Mouse (Mus musculus) heart, embryonic 12.5 days (tissue): ENCODE results near the gene Ttc39b. TPM values are rescaled to one million over a fixed set of nuclear protein-coding genes. Genes with fewer than 3 reads are reported as not detected.

Source experiments
- ATAC-seq: fragments of 200-750 bp; cut with Nextera tagmentation; 2 replicates; pipeline ENCODE4 v1.8.0; 2017; ENCODE audit warnings: moderate TSS enrichment, moderate library complexity; ENCODE audit not compliant: insufficient number of reproducible peaks, low FRiP score
- H3K27ac ChIP-seq: fragments of 300-500 bp; sonication (generic); 2 replicates; pipeline ENCODE4 v1.5.1; 2016; ENCODE audit warnings: mild to moderate bottlenecking, moderate library complexity; ENCODE audit not compliant: poor library complexity, severe bottlenecking
- H3K27me3 ChIP-seq: fragments of 300-500 bp; sonication (generic); replicated peaks from 2 replicates; pipeline ENCODE4 v1.6.1; 2016; ENCODE audit warnings: mild to moderate bottlenecking, moderate library complexity
- H3K36me3 ChIP-seq: fragments of 300-500 bp; sonication (generic); 2 replicates; pipeline ENCODE4 v1.6.1; 2016; ENCODE audit warnings: mild to moderate bottlenecking, moderate library complexity
- H3K4me1 ChIP-seq: fragments of 300-500 bp; sonication (generic); replicated peaks from 2 replicates; pipeline ENCODE4 v1.6.1; 2016; ENCODE audit warnings: mild to moderate bottlenecking
- H3K4me2 ChIP-seq: fragments of 300-500 bp; sonication (generic); 2 replicates; pipeline ENCODE4 v1.6.1; 2016; ENCODE audit warnings: mild to moderate bottlenecking, moderate library complexity
- H3K4me3 ChIP-seq: fragments of 300-500 bp; sonication (generic); 2 replicates; pipeline ENCODE4 v1.5.1; 2016; ENCODE audit warnings: mild to moderate bottlenecking
- H3K9ac ChIP-seq: fragments of 300-500 bp; sonication (generic); 2 replicates; pipeline ENCODE4 v1.6.1; 2016; ENCODE audit warnings: mild to moderate bottlenecking, moderate library complexity
- H3K9me3 ChIP-seq: fragments of 300-500 bp; sonication (generic); replicated peaks from 2 replicates; pipeline ENCODE4 v1.6.1; 2016; ENCODE audit warnings: mild to moderate bottlenecking, moderate library complexity
- WGBS: fragments of 180-500 bp; shearing (Covaris S2); methylation state at CpG from one replicate; pipeline ENCODE4 v1.1.7; 2016; 5-methylcytosine and 5-hydroxymethylcytosine counted together
- polyA plus RNA-seq: library from polyadenylated mRNA; unstranded; fragments of >200 nt; fragmentation: Nextera tagmentation; extraction: Ambion mirVana; gene quantifications from 2 replicates; pipeline ENCODE4 v1.2.1, GENCODE M21; 2016

Gene Ttc39b
- polyA plus RNA-seq, 1 experiment from 2014 or later: 2.2 TPM

GRCm38 (mm10) chr4:83305099-83305498, 19.0 kb downstream of the Ttc39b start:
- no peak for ATAC-seq
- 81% methylated on average over 2 of the region's 2 CpGs for WGBS
- Histone ChIP-seq H3K9ac (no peak overlapping the region), H3K27ac (no peak overlapping the region), H3K36me3 (no peaks in the 10 kb centered on the region), H3K4me1 (peaks cover 31% of the 10 kb centered on the region), H3K4me2 (no peak overlapping the region), H3K9me3 (no peaks in the 10 kb centered on the region), H3K4me3 (no peak overlapping the region), H3K27me3 (no peaks in the 10 kb centered on the region)

- Histone ChIP-seq H3K27me3 (no peaks in the 10 kb centered on the region), H3K4me1 (peaks cover 17% of the 10 kb centered on the region), H3K9me3 (no peaks in the 10 kb centered on the region), H3K9ac (no peak overlapping the region), H3K27ac (no peak overlapping the region), H3K36me3 (no peaks in the 10 kb centered on the region), H3K4me2 (peak overlapping the region; percentile 30; the same call in 1 of the 2 replicates), H3K4me3 (no peak overlapping the region)
- 29% methylated on average over 13 of the region's 13 CpGs for WGBS
- no peak; the same call in 1 of the 2 replicates for ATAC-seq
Observed at GRCm38 (mm10) chr4:83302887-83303827, 20.9 kb downstream of the Ttc39b start.

- no peaks in the 10 kb centered on the region for H3K36me3 ChIP-seq
- no peak for ATAC-seq
- no peak overlapping the region for H3K4me3 ChIP-seq
- no peaks in the 10 kb centered on the region for H3K9me3 ChIP-seq
- no peaks in the 10 kb centered on the region for H3K27me3 ChIP-seq
- H3K4me1 ChIP-seq: peaks cover 9% of the 10 kb centered on the region
- no peak overlapping the region for H3K4me2 ChIP-seq
- no peak overlapping the region for H3K9ac ChIP-seq
- no peak overlapping the region for H3K27ac ChIP-seq
- 87% methylated on average over 16 of the region's 16 CpGs for WGBS
Observed at GRCm38 (mm10) chr4:83302123-83302737, 21.8 kb downstream of the Ttc39b start.

GRCm38 (mm10) chr4:83301713-83302112, 22.3 kb downstream of the Ttc39b start:
- Histone ChIP-seq H3K9ac (no peak overlapping the region), H3K4me2 (no peak overlapping the region), H3K36me3 (no peaks in the 10 kb centered on the region), H3K27me3 (no peaks in the 10 kb centered on the region), H3K4me1 (peaks cover 8% of the 10 kb centered on the region), H3K9me3 (no peaks in the 10 kb centered on the region), H3K27ac (no peak overlapping the region), H3K4me3 (no peak overlapping the region)
- no peak for ATAC-seq
- WGBS: 91% methylated on average over 1 of the region's 1 CpGs

- WGBS: 3% methylated on average over 12 of the region's 12 CpGs
- ATAC-seq: no peak
- Histone ChIP-seq H3K9ac (peak overlapping the region; percentile 59), H3K9me3 (no peaks in the 10 kb centered on the region), H3K27ac (no peak overlapping the region), H3K4me1 (0 out of 2 replicates have a peak, but pooled peaks cover 4% of the 10 kb centered on the region), H3K36me3 (no peaks in the 10 kb centered on the region), H3K27me3 (no peaks in the 10 kb centered on the region), H3K4me3 (peak overlapping the region; percentile 48), H3K4me2 (peak overlapping the region; percentile 86)
Observed at GRCm38 (mm10) chr4:83284768-83285350, 39.2 kb downstream of the Ttc39b start.

GRCm38 (mm10) chr4:83283973-83284767, 39.9 kb downstream of the Ttc39b start:
- H3K4me2 ChIP-seq: peak overlapping the region; percentile 86
- no peaks in the 10 kb centered on the region for H3K36me3 ChIP-seq
- no peak for ATAC-seq
- no peaks in the 10 kb centered on the region for H3K9me3 ChIP-seq
- H3K9ac ChIP-seq: peak overlapping the region; percentile 59
- H3K27ac ChIP-seq: no peak overlapping the region
- H3K4me3 ChIP-seq: peak overlapping the region; percentile 48
- H3K27me3 ChIP-seq: no peaks in the 10 kb centered on the region
- 20% methylated on average over 19 of the region's 19 CpGs for WGBS
- H3K4me1 ChIP-seq: 0 out of 2 replicates have a peak, but pooled peaks cover 4% of the 10 kb centered on the region

- no peak for ATAC-seq
- no peaks in the 10 kb centered on the region for H3K27me3 ChIP-seq
- WGBS: 57% methylated on average over 6 of the region's 6 CpGs
Observed at GRCm38 (mm10) chr4:83282424-83282823, 41.6 kb downstream of the Ttc39b start.

GRCm38 (mm10) chr4:83279236-83279635, 44.8 kb downstream of the Ttc39b start:
- H3K27me3 ChIP-seq: no peaks in the 10 kb centered on the region
- no peak overlapping the region for H3K4me2 ChIP-seq
- no peaks in the 10 kb centered on the region for H3K9me3 ChIP-seq
- H3K4me1 ChIP-seq: 0 out of 2 replicates have a peak, but pooled peaks cover 2% of the 10 kb centered on the region
- H3K36me3 ChIP-seq: no peaks in the 10 kb centered on the region
- no peak overlapping the region for H3K27ac ChIP-seq
- 82% methylated on average over 7 of the region's 7 CpGs for WGBS
- H3K9ac ChIP-seq: no peak overlapping the region
- no peak overlapping the region for H3K4me3 ChIP-seq
- ATAC-seq: no peak

More at GRCm38 (mm10) chr4:83282424-83282823, 41.6 kb downstream of the Ttc39b start:
- Histone ChIP-seq H3K9me3 (no peaks in the 10 kb centered on the region), H3K9ac (no peak overlapping the region), H3K27ac (no peak overlapping the region), H3K4me3 (no peak overlapping the region), H3K4me2 (no peak overlapping the region), H3K36me3 (no peaks in the 10 kb centered on the region), H3K4me1 (0 out of 2 replicates have a peak, but pooled peaks cover 4% of the 10 kb centered on the region)

- Histone ChIP-seq H3K9ac (no peak overlapping the region), H3K36me3 (no peaks in the 10 kb centered on the region), H3K4me2 (no peak overlapping the region), H3K27ac (no peak overlapping the region), H3K4me3 (no peak overlapping the region), H3K27me3 (no peaks in the 10 kb centered on the region), H3K4me1 (no peaks in the 10 kb centered on the region), H3K9me3 (no peaks in the 10 kb centered on the region)
- WGBS: 72% methylated on average over 2 of the region's 2 CpGs
- ATAC-seq: no peak
Observed at GRCm38 (mm10) chr4:83274241-83274640, 49.8 kb downstream of the Ttc39b start.

GRCm38 (mm10) chr4:83273616-83274050, 50.4 kb downstream of the Ttc39b start:
- Histone ChIP-seq H3K4me3 (no peak overlapping the region), H3K4me1 (no peaks in the 10 kb centered on the region), H3K27ac (no peak overlapping the region), H3K4me2 (no peak overlapping the region), H3K9me3 (no peaks in the 10 kb centered on the region), H3K27me3 (no peaks in the 10 kb centered on the region), H3K36me3 (no peaks in the 10 kb centered on the region), H3K9ac (no peak overlapping the region)
- WGBS: 74% methylated on average over 19 of the region's 19 CpGs
- 0 out of 2 replicates have a peak, but pooled peaks have one; percentile 36 for ATAC-seq
